ENCODE assay signal across 9 mouse cellular contexts in the genomic region with DNA sequence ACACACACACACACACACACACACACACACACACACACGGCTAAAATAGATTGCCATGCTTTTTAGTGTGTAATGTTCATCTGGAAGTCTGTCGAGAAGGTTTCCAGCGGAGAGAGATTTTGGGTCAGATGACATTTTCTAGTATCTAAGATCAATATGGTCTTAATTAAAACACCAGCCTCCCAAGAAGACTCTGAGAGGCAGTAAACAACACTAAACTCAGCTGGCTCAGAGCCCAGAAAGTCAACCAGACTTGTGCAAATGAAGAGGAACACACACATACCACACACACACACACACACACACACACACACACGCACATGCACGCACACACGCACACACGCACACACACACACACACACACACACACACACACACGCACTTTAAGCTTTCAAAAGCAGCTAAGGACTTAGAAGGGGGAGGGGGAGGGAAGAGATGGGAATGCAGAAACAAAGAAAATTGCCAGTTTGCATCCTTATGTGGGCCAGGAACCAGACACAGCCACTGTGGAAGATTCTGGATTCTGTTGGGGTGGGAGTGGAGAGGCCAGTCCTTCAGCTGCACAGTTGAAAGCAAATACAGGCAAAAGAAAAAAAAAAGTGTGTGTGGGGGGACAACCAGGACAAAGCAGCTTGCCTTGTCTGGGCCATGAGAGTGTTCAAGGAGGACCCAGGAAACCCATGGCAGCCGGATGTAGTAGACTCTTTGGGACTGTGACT.
A peak's percentile ranks its signal among the peaks of the same experiment; 100 is the strongest.
DNase-seq lines count a peak whose midpoint lies in the region; ATAC-seq and TF ChIP-seq lines count a peak whose summit lies in the region.
"Had no signal": no experiment of that assay in that cellular context is flagged by ENCODE, and none has a peak within 500 bp of the region (broad histone marks: within the 10 kb centered on the region; RNA-seq: fewer than 3 reads in every experiment).

No protein-coding gene starts in this region.

- ATAC-seq in limb, embryonic 11.5 days (ENCODE audit: insufficient number of reproducible peaks, low FRiP score, low TSS enrichment, low read depth) = no peak
- no peak for ATAC-seq in granulocyte monocyte progenitor cell, adult 5-6 weeks (replicated peaks; ENCODE audit: poor library complexity, severe bottlenecking)

- DNase-seq in gastrocnemius, adult 2 months = peak; percentile 38
- DNase-seq in gastrocnemius, adult 18-20 months (ENCODE audit: low spot score) = no peak
- DNase-seq in right cerebral cortex, adult 18-20 months = peak; percentile 18
- DNase-seq in right cerebral cortex, postnatal 25 days = no peak
- DNase-seq in limb, embryonic 11.5 days (ENCODE audit: low spot score) = peak; percentile 50
- DNase-seq in natural killer cell, adult 2 months (ENCODE audit: low spot score in 2 of 2) = no peak
- DNase-seq in urinary bladder, postnatal 36 days (ENCODE audit: low spot score in 2 of 2) = no peak
- DNase-seq: liver, embryonic 13.5 days had no signal

- intact Hi-C loops in gastrocnemius, adult 2 months (cut with DNase I) = no loop called here

- H3K27me3 ChIP-seq in limb, embryonic 11.5 days (ENCODE audit: control insufficient read depth, insufficient read depth, low read length) = no peaks in the 10 kb centered on the region
- H3K27me3 ChIP-seq: liver, embryonic 13.5 days had no signal

- 48% methylated on average over 9 of the region's 9 CpGs for WGBS in limb, embryonic 11.5 days

- H3K9ac ChIP-seq in limb, embryonic 11.5 days (ENCODE audit: low read length) = no peak overlapping the region
- H3K9ac ChIP-seq: liver, embryonic 13.5 days had no signal

- no peak overlapping the region for H3K4me3 ChIP-seq in gastrocnemius, adult 2 months
- H3K4me3 ChIP-seq in limb, embryonic 11.5 days (ENCODE audit: low read depth, low read length) = no peak overlapping the region
- H3K4me3 ChIP-seq: liver, embryonic 13.5 days had no signal

- H3K4me1 ChIP-seq in limb, embryonic 11.5 days (ENCODE audit: control insufficient read depth, insufficient read depth, low read length) = no peaks in the 10 kb centered on the region
- H3K4me1 ChIP-seq: liver, embryonic 13.5 days had no signal

- peak overlapping the region; percentile 35; the same call in 1 of the 2 replicates for H3K27ac ChIP-seq in gastrocnemius, adult 2 months
- H3K27ac ChIP-seq in limb, embryonic 11.5 days (replicated peaks; ENCODE audit: low read depth, low read length) = 0 out of 2 replicates have a peak overlapping the region, but pooled peaks have one; percentile 23
- H3K27ac ChIP-seq: liver, embryonic 13.5 days had no signal

- H3K36me3 ChIP-seq in limb, embryonic 11.5 days (ENCODE audit: control insufficient read depth, insufficient read depth, low read length) = no peaks in the 10 kb centered on the region
- H3K36me3 ChIP-seq: liver, embryonic 13.5 days had no signal

- H3K9me3 ChIP-seq in limb, embryonic 11.5 days (ENCODE audit: control insufficient read depth, low read length) = no peaks in the 10 kb centered on the region
- H3K9me3 ChIP-seq: liver, embryonic 13.5 days had no signal

- no peak for TF ChIP-seq CTCF in gastrocnemius, adult 2 months (IDR thresholded peaks at IDR 0.05)

- no peak overlapping the region for H3K4me2 ChIP-seq in limb, embryonic 11.5 days (ENCODE audit: low read depth, severe bottlenecking)
- H3K4me2 ChIP-seq: liver, embryonic 13.5 days had no signal

Comparison
In these comparisons a context has a peak if more than half of its experiments do, and no peak if none do; other contexts are left out.
1. DNase-seq: peak in gastrocnemius, adult 2 months (single experiment), right cerebral cortex, adult 18-20 months (single experiment) and limb, embryonic 11.5 days (single experiment); none in gastrocnemius, adult 18-20 months (single experiment), right cerebral cortex, postnatal 25 days (single experiment), natural killer cell, adult 2 months (0 of 2) and urinary bladder, postnatal 36 days (0 of 2).